Mouse (Mus musculus) midbrain, embryonic 11.5 days (tissue): ENCODE results near the gene Tvp23a. TPM values are rescaled to one million over a fixed set of nuclear protein-coding genes. Genes with fewer than 3 reads are reported as not detected.
A peak's percentile ranks its signal among the peaks of the same experiment; 100 is the strongest.

Experiments used
- ATAC-seq: fragments of 200-750 bp; cut with Nextera tagmentation; 2 replicates; pipeline ENCODE4 v1.8.0; 2017; ENCODE audit warnings: moderate TSS enrichment, moderate library complexity; ENCODE audit not compliant: low FRiP score
- DNase-seq: peaks from one replicate; pipeline ENCODE4 v3.0.0; 2015; ENCODE audit warnings: low spot score; ENCODE audit errors: missing footprints
- H3K27ac ChIP-seq: fragments of 300-500 bp; sonication (generic); 2 replicates; pipeline ENCODE4 v1.5.1; 2014; ENCODE audit warnings: low read depth, low read length
- H3K27me3 ChIP-seq: fragments of 300-500 bp; sonication (generic); 2 replicates; pipeline ENCODE4 v1.6.1; 2014; ENCODE audit warnings: mild to moderate bottlenecking, low read length, moderate library complexity, mixed read lengths; ENCODE audit not compliant: control insufficient read depth, insufficient read depth
- H3K36me3 ChIP-seq: fragments of 300-500 bp; sonication (generic); 2 replicates; pipeline ENCODE4 v1.6.1; 2014; ENCODE audit warnings: mild to moderate bottlenecking, low read length, moderate library complexity, mixed read lengths; ENCODE audit not compliant: control insufficient read depth, insufficient read depth
- H3K4me1 ChIP-seq: fragments of 300-500 bp; sonication (generic); 2 replicates; pipeline ENCODE4 v1.6.1; 2014; ENCODE audit warnings: low read length; ENCODE audit not compliant: control insufficient read depth, insufficient read depth
- H3K4me2 ChIP-seq: fragments of 300-500 bp; sonication (generic); 2 replicates; pipeline ENCODE4 v1.6.1; 2014; ENCODE audit warnings: mild to moderate bottlenecking, moderate library complexity
- H3K4me3 ChIP-seq: fragments of 300-500 bp; sonication (generic); 2 replicates; pipeline ENCODE4 v1.5.1; 2014; ENCODE audit warnings: low read depth, low read length
- H3K9ac ChIP-seq: fragments of 300-500 bp; sonication (generic); 2 replicates; pipeline ENCODE4 v1.6.1; 2014; ENCODE audit warnings: low read length
- H3K9me3 ChIP-seq: fragments of 300-500 bp; sonication (generic); 2 replicates; pipeline ENCODE4 v1.6.1; 2016; ENCODE audit warnings: low read length; ENCODE audit not compliant: control insufficient read depth
- WGBS: fragments of 180-500 bp; shearing (Covaris S2); extraction: QIAGEN DNeasy Blood & Tissue Kit; methylation state at CpG from one replicate; pipeline ENCODE4 v1.1.7; 2014; 5-methylcytosine and 5-hydroxymethylcytosine counted together
- polyA plus RNA-seq: library from polyadenylated mRNA; unstranded; fragments of >200 nt; fragmentation: Nextera tagmentation; extraction: Ambion mirVana; gene quantifications from 2 replicates; pipeline ENCODE4 v1.2.1, GENCODE M21; 2014

Tvp23a gene
- polyA plus RNA-seq, 1 experiment from 2014 or later: 25.0 TPM

- no peaks in the 10 kb centered on the region for H3K4me1 ChIP-seq
- H3K9ac ChIP-seq: no peak overlapping the region
- H3K36me3 ChIP-seq: no peaks in the 10 kb centered on the region
- H3K4me3 ChIP-seq: no peak overlapping the region
- no peaks in the 10 kb centered on the region for H3K9me3 ChIP-seq
- H3K27ac ChIP-seq: no peak overlapping the region
- H3K4me2 ChIP-seq: no peak overlapping the region
- no peak for DNase-seq
- no peak for ATAC-seq
- WGBS: 82% methylated on average over 9 of the region's 9 CpGs
- 0 out of 2 replicates have a peak, but pooled peaks cover 2% of the 10 kb centered on the region for H3K27me3 ChIP-seq
These were observed 54.6 kb downstream of the Tvp23a start for GRCm38 (mm10) chr16:10392587-10392986.

GRCm38 (mm10) chr16:10388634-10389365, 58.4 kb downstream of the Tvp23a start:
- Histone ChIP-seq H3K9ac (no peak overlapping the region), H3K9me3 (no peaks in the 10 kb centered on the region), H3K4me1 (no peaks in the 10 kb centered on the region), H3K36me3 (no peaks in the 10 kb centered on the region), H3K4me3 (no peak overlapping the region), H3K27ac (no peak overlapping the region), H3K4me2 (no peak overlapping the region), H3K27me3 (no peaks in the 10 kb centered on the region)
- DNase-seq: peak; percentile 53
- ATAC-seq: no peak
- WGBS: 86% methylated on average over 6 of the region's 6 CpGs

GRCm38 (mm10) chr16:10385261-10385660, 61.9 kb downstream of the Tvp23a start:
- 82% methylated on average over 12 of the region's 12 CpGs for WGBS
- Histone ChIP-seq H3K9ac (no peak overlapping the region), H3K27me3 (no peaks in the 10 kb centered on the region), H3K4me2 (no peak overlapping the region), H3K4me3 (no peak overlapping the region), H3K4me1 (no peaks in the 10 kb centered on the region), H3K27ac (no peak overlapping the region), H3K9me3 (no peaks in the 10 kb centered on the region), H3K36me3 (no peaks in the 10 kb centered on the region)
- ATAC-seq: no peak
- DNase-seq: no peak

- H3K27me3 ChIP-seq: no peaks in the 10 kb centered on the region
- H3K27ac ChIP-seq: no peak overlapping the region
- H3K9me3 ChIP-seq: no peaks in the 10 kb centered on the region
- no peaks in the 10 kb centered on the region for H3K4me1 ChIP-seq
- WGBS: 56% methylated on average over 3 of the region's 3 CpGs
- H3K4me3 ChIP-seq: no peak overlapping the region
- H3K9ac ChIP-seq: no peak overlapping the region
- no peak for ATAC-seq
- no peaks in the 10 kb centered on the region for H3K36me3 ChIP-seq
- H3K4me2 ChIP-seq: no peak overlapping the region
- no peak for DNase-seq
These were observed 62.6 kb downstream of the Tvp23a start for GRCm38 (mm10) chr16:10384544-10384943.

GRCm38 (mm10) chr16:10384060-10384497, 63.1 kb downstream of the Tvp23a start:
- Histone ChIP-seq H3K27ac (no peak overlapping the region), H3K4me1 (no peaks in the 10 kb centered on the region), H3K9ac (no peak overlapping the region), H3K36me3 (no peaks in the 10 kb centered on the region), H3K27me3 (no peaks in the 10 kb centered on the region), H3K4me2 (no peak overlapping the region), H3K9me3 (no peaks in the 10 kb centered on the region), H3K4me3 (no peak overlapping the region)
- no peak for DNase-seq
- 38% methylated on average over 8 of the region's 8 CpGs for WGBS
- ATAC-seq: no peak

GRCm38 (mm10) chr16:10379531-10379930, 67.6 kb downstream of the Tvp23a start:
- H3K27ac ChIP-seq: no peak overlapping the region
- H3K4me1 ChIP-seq: peaks cover 2% of the 10 kb centered on the region; the same call in 1 of the 2 replicates
- H3K9ac ChIP-seq: no peak overlapping the region
- DNase-seq (no peak), ATAC-seq (no peak)
- H3K36me3 ChIP-seq: no peaks in the 10 kb centered on the region
- no peaks in the 10 kb centered on the region for H3K27me3 ChIP-seq
- H3K4me3 ChIP-seq: no peak overlapping the region
- H3K9me3 ChIP-seq: no peaks in the 10 kb centered on the region
- no peak overlapping the region for H3K4me2 ChIP-seq
- 78% methylated on average over 2 of the region's 2 CpGs for WGBS

GRCm38 (mm10) chr16:10377286-10377685, 69.9 kb downstream of the Tvp23a start:
- Histone ChIP-seq H3K4me2 (no peak overlapping the region), H3K27me3 (no peaks in the 10 kb centered on the region), H3K4me1 (peaks cover 5% of the 10 kb centered on the region; the same call in 1 of the 2 replicates), H3K27ac (no peak overlapping the region), H3K36me3 (no peaks in the 10 kb centered on the region), H3K9me3 (no peaks in the 10 kb centered on the region), H3K4me3 (no peak overlapping the region), H3K9ac (no peak overlapping the region)
- DNase-seq: no peak
- WGBS: 85% methylated on average over 1 of the region's 1 CpGs
- ATAC-seq: no peak

GRCm38 (mm10) chr16:10374254-10375011, 72.7 kb downstream of the Tvp23a start:
- Histone ChIP-seq H3K27ac (no peak overlapping the region), H3K9me3 (no peaks in the 10 kb centered on the region), H3K36me3 (no peaks in the 10 kb centered on the region), H3K4me2 (peak overlapping the region; percentile 41), H3K9ac (peak overlapping the region; percentile 51), H3K27me3 (no peaks in the 10 kb centered on the region), H3K4me3 (peak overlapping the region; percentile 14; the same call in 1 of the 2 replicates), H3K4me1 (peaks cover 8% of the 10 kb centered on the region; the same call in 1 of the 2 replicates)
- DNase-seq (peak; percentile 88), ATAC-seq (peak; percentile 85)
- 23% methylated on average over 13 of the region's 13 CpGs for WGBS

- no peak overlapping the region for H3K4me2 ChIP-seq
- no peak overlapping the region for H3K27ac ChIP-seq
- H3K9me3 ChIP-seq: no peaks in the 10 kb centered on the region
- no peaks in the 10 kb centered on the region for H3K27me3 ChIP-seq
- no peak for ATAC-seq
- DNase-seq: no peak
- WGBS: 84% methylated on average over 4 of the region's 4 CpGs
- peaks cover 9% of the 10 kb centered on the region; the same call in 1 of the 2 replicates for H3K4me1 ChIP-seq
- H3K4me3 ChIP-seq: no peak overlapping the region
- no peaks in the 10 kb centered on the region for H3K36me3 ChIP-seq
- no peak overlapping the region for H3K9ac ChIP-seq
These were observed 74.8 kb downstream of the Tvp23a start for GRCm38 (mm10) chr16:10372372-10372771.
